Mouse (Mus musculus): Measurements from ENCODE around the gene Dhx38. TPM values are rescaled to one million over a fixed set of nuclear protein-coding genes. Genes with fewer than 3 reads are reported as not detected.

The Dhx38 gene
- total RNA-seq (2023): 110 and 138 TPM in 2 replicates

GRCm38 (mm10) chr8:109565498-109566333 lies at the start of gene Dhx38, which contains the start of gene Txnl4b:
Gene Dhx38, minus strand, starts transcription at chr8:109565861.
Gene Txnl4b, plus strand, starts transcription at chr8:109565892.

GRCm38 (mm10) chr8:109614243-109615210 lies 48.9 kb upstream of the Dhx38 start, which contains the start of gene Pkd1l3:
Gene Pkd1l3, plus strand, starts transcription at chr8:109614517.

DNA sequence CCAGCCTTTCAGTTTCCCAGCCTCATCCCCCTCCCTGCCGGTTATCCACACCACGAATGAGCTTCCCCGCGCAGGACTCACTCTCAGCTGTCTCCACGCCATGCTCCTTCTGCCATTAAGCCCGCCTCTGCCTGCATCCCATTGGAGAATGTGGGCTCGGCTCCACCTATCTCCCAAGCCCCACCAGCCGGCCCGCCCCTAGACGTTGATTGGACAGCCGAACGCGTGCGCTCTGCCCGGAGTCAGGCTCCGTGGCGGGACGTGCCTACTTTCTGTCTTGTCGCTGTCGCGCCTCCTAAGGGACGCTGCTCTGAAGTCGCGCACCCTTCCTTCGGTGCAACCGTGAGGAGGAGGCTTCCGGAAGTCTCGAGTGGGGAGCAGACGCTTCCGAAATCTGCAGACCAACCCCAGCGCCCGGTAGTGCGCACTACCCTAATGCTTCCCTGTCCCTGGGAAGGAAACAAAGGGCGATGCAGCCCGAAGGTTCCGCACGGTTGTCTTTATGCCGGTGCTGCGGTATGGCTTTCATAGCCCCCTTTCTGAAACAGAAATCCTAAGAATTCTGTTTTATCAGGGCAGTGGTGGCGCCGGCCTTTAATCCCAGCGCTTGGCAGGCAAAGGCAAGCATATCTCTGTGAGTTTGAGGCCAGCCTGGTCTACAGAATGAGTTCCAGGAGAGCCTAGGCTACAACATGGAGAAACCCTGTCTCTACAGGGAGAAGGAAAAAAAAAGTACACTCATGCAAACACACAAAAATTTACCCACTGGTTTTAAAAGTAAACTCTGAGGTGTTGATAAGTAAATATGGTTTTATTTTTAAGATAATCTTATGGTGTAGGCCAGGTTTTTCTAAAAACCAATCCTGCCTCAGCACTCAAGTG lies 42.9 kb upstream of the Dhx38 start, which contains the start of gene Dhodh:
TSS of gene Dhodh (minus strand) at position 403 of the 882 bp plus-strand sequence.

GRCm38 (mm10) chr8:109578900-109579301 lies 13.2 kb upstream of the Dhx38 start, which contains the start of gene Hp:
Gene Hp, minus strand, starts transcription at chr8:109579172.

Other genes with a start within 250 kb of the Dhx38 start
- not detected in 2 replicates for gene Pmfbp1, start 71.8 kb downstream of the Dhx38 start, total RNA-seq (2023)
- gene Txnl4b, start within 50 bp of the Dhx38 start, total RNA-seq (2023): 10.1 and 12.8 TPM in 2 replicates
- 1,024 and 1,082 TPM in 2 replicates for gene Hp, start 13.3 kb upstream of the Dhx38 start, total RNA-seq (2023)
- gene Dhodh, start 42.8 kb upstream of the Dhx38 start, total RNA-seq (2023): 6.1 and 15.4 TPM in 2 replicates
- gene Pkd1l3, start 48.7 kb upstream of the Dhx38 start, total RNA-seq (2023): 0.47 TPM in 1 of 2 replicates, not detected in the other
- 120 and 159 TPM in 2 replicates for gene Ist1, start 127.4 kb upstream of the Dhx38 start, total RNA-seq (2023)
- gene Zfp821, start 139.7 kb upstream of the Dhx38 start, total RNA-seq (2023): 18.7 and 23.1 TPM in 2 replicates
- gene Atxn1l, start 171.9 kb upstream of the Dhx38 start, total RNA-seq (2023): 34.0 and 40.5 TPM in 2 replicates
- 63.3 and 81.9 TPM in 2 replicates for gene Ap1g1, start 212.7 kb upstream of the Dhx38 start, total RNA-seq (2023)

All from neutrophil, adult 65 days (primary cell).